Mouse (Mus musculus): ENCODE results near the gene Tmem125. TPM values are rescaled to one million over a fixed set of nuclear protein-coding genes. Genes with fewer than 3 reads are reported as not detected.

Tmem125 gene
- polyA plus RNA-seq, 2 experiments from 2014 or later = not detected

Other genes starting within 250 kb of the Tmem125 start
- 10 to 100 TPM; 11.0 to 11.2 TPM for gene Szt2, start 134.8 kb downstream of the Tmem125 start, polyA plus RNA-seq (2017; shearing (Covaris generic))
- 100 to 1,000 TPM; 115 to 118 TPM for gene Med8, start 134.7 kb downstream of the Tmem125 start, polyA plus RNA-seq (2017; shearing (Covaris generic))
- 100 to 1,000 TPM; 125 to 129 TPM for gene Elovl1, start 116.0 kb downstream of the Tmem125 start, polyA plus RNA-seq (2017; shearing (Covaris generic))
- 10 to 100 TPM in 1 of 2 experiments, 1 to 10 TPM in 1; 9.4 to 15.3 TPM for gene Cdc20, start 106.7 kb downstream of the Tmem125 start, polyA plus RNA-seq (2017; shearing (Covaris generic))
- gene Mpl, start 86.5 kb downstream of the Tmem125 start, polyA plus RNA-seq (2017; shearing (Covaris generic)) = not detected
- gene Tie1, start 54.0 kb downstream of the Tmem125 start, polyA plus RNA-seq (2017; shearing (Covaris generic)) = not detected
- gene 2610528J11Rik, start 17.0 kb downstream of the Tmem125 start, polyA plus RNA-seq (2017; shearing (Covaris generic)) = not detected
- gene Cfap57, start 76.7 kb upstream of the Tmem125 start, polyA plus RNA-seq (2017; shearing (Covaris generic)) = not detected
- gene Ebna1bp2, start 76.8 kb upstream of the Tmem125 start, polyA plus RNA-seq (2017; shearing (Covaris generic)) = 100 to 1,000 TPM; 163 to 165 TPM
- gene Olfr62, start 114.9 kb upstream of the Tmem125 start, polyA plus RNA-seq (2017; shearing (Covaris generic)) = not detected
- not detected for gene Olfr1342, start 148.7 kb upstream of the Tmem125 start, polyA plus RNA-seq (2017; shearing (Covaris generic))
- not detected for gene Olfr1341, start 159.5 kb upstream of the Tmem125 start, polyA plus RNA-seq (2017; shearing (Covaris generic))
- gene Olfr1340, start 176.1 kb upstream of the Tmem125 start, polyA plus RNA-seq (2017; shearing (Covaris generic)) = not detected
- not detected for gene Olfr1339, start 188.1 kb upstream of the Tmem125 start, polyA plus RNA-seq (2017; shearing (Covaris generic))
- gene Olfr1338, start 214.7 kb upstream of the Tmem125 start, polyA plus RNA-seq (2017; shearing (Covaris generic)) = under 1 TPM in 1 of 2 experiments, not detected in 1; 0.20 TPM
- not detected for gene Olfr1337, start 238.5 kb upstream of the Tmem125 start, polyA plus RNA-seq (2017; shearing (Covaris generic))

Data from activated CD4-positive, CD25-positive, alpha-beta regulatory T cell, adult 4 months (primary cell).